Mouse (Mus musculus): ENCODE data around the gene Thbs3. TPM values are rescaled to one million over a fixed set of nuclear protein-coding genes. Genes with fewer than 3 reads are reported as not detected.

Thbs3 gene
- polyA plus RNA-seq, 1 experiment from 2014 or later, result 24.4 TPM

DNA sequence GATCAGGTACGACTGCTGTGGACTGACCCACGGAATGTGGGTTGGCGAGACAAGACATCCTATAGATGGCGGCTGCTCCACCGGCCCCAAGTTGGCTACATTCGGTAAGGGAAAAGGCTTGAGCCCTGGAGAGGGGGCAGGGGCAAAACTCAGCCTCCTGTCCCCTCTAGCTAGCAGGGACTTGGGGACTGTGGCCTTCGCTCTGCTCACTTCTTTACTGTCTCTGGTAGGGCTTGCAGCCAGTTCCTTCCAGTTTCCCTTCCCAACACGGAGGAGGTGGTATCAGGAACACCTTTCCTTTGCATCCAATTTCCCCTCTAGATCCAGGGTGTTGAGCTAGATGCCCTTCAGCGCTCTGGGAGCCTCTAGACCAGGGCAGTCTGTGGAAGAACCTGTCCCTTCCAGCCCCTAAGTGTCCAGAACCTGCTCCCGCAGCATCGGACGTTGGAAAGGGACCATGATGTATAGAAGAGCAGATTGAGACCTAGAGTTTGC is 10.4 kb downstream of the Thbs3 start:
- H3K36me3 ChIP-seq (replicated peaks; ENCODE audit: control insufficient read depth, insufficient read depth, low read depth, low read length), result no peaks in the 10 kb centered on the region; the same call in 1 of the 2 replicates
- peak overlapping the region; percentile 20; the same call in 1 of the 2 replicates for H3K27ac ChIP-seq (replicated peaks; ENCODE audit: low read depth, low read length)
- H3K4me1 ChIP-seq (ENCODE audit: control insufficient read depth, insufficient read depth, low read length), result peaks cover 6% of the 10 kb centered on the region
- peak overlapping the region; percentile 54 for H3K9ac ChIP-seq (replicated peaks; ENCODE audit: low read length)
- H3K9me3 ChIP-seq (replicated peaks; ENCODE audit: control insufficient read depth, low read length), result no peaks in the 10 kb centered on the region
- WGBS, result 45% methylated on average over 12 of the region's 12 CpGs
- no peak for DNase-seq (ENCODE audit: low spot score)
- H3K27me3 ChIP-seq (ENCODE audit: control insufficient read depth, insufficient read depth, low read length), result peaks cover under 1% of the 10 kb centered on the region; the same call in 1 of the 2 replicates
- peak overlapping the region; percentile 52 for H3K4me3 ChIP-seq (ENCODE audit: low read depth, low read length)
- no peak for ATAC-seq (replicated peaks; ENCODE audit: insufficient number of reproducible peaks, low FRiP score, low TSS enrichment, low read depth)
- peak overlapping the region; percentile 39 for H3K4me2 ChIP-seq (ENCODE audit: low read depth, low read length)

DNA sequence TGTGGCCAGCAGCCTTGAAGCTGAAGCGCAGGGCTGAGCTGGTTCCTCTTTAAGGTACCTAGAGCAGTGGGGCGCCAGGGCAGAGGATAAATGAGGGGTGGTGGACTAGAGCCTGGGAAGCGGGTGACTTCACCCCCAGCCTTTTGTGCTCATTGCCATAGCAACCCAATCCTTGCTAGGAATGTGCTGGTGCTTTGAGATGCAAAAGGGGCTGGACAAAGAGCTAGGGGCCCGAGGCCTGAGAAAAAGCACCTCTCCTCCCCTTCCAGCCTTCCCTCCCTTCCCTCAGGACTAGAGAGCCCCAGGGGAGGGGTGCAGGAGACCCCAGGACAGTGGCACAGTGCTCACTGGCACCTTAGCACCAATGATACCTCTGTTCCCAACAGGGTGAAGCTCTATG is 10.9 kb downstream of the Thbs3 start:
- Histone ChIP-seq H3K4me1 (ENCODE audit: control insufficient read depth, insufficient read depth, low read length) (peaks cover 6% of the 10 kb centered on the region), H3K9me3 (replicated peaks; ENCODE audit: control insufficient read depth, low read length) (no peaks in the 10 kb centered on the region), H3K4me3 (ENCODE audit: low read depth, low read length) (peak overlapping the region; percentile 52), H3K27me3 (ENCODE audit: control insufficient read depth, insufficient read depth, low read length) (peaks cover 2% of the 10 kb centered on the region; the same call in 1 of the 2 replicates), H3K36me3 (replicated peaks; ENCODE audit: control insufficient read depth, insufficient read depth, low read depth, low read length) (no peaks in the 10 kb centered on the region; the same call in 1 of the 2 replicates), H3K9ac (replicated peaks; ENCODE audit: low read length) (peak overlapping the region; percentile 72), H3K27ac (replicated peaks; ENCODE audit: low read depth, low read length) (0 out of 2 replicates have a peak overlapping the region, but pooled peaks have one; percentile 3), H3K4me2 (ENCODE audit: low read depth, low read length) (peak overlapping the region; percentile 39)
- peak; percentile 53 for ATAC-seq (replicated peaks; ENCODE audit: insufficient number of reproducible peaks, low FRiP score, low TSS enrichment, low read depth)
- DNase-seq (ENCODE audit: low spot score), result peak; percentile 71
- 38% methylated on average over 4 of the region's 4 CpGs for WGBS

DNA sequence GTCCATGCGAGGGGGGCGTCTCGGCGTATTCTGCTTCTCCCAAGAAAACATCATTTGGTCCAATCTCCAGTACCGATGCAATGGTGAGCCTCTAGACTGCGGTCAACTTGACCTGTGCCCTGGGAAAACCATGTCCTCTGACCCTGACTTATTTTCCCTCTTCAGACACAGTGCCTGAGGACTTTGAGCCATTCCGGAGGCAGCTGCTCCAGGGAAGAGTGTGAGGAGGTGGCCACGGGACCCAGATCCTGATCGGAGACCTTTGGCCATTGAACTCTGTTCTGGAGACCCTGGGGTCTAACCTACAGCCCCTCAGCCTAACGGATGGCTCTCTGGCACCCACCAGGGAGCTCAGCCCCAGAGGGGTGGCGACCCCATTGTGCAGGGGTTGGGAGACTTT is 11.4 kb downstream of the Thbs3 start:
- peak overlapping the region; percentile 3; the same call in 1 of the 2 replicates for H3K27ac ChIP-seq (replicated peaks; ENCODE audit: low read depth, low read length)
- 15% methylated on average over 11 of the region's 11 CpGs for WGBS
- no peaks in the 10 kb centered on the region; the same call in 1 of the 2 replicates for H3K36me3 ChIP-seq (replicated peaks; ENCODE audit: control insufficient read depth, insufficient read depth, low read depth, low read length)
- peak overlapping the region; percentile 52 for H3K4me3 ChIP-seq (ENCODE audit: low read depth, low read length)
- H3K27me3 ChIP-seq (ENCODE audit: control insufficient read depth, insufficient read depth, low read length), result peaks cover 2% of the 10 kb centered on the region; the same call in 1 of the 2 replicates
- H3K4me2 ChIP-seq (ENCODE audit: low read depth, low read length), result peak overlapping the region; percentile 90
- peak overlapping the region; percentile 72 for H3K9ac ChIP-seq (replicated peaks; ENCODE audit: low read length)
- DNase-seq (ENCODE audit: low spot score) (no peak), ATAC-seq (replicated peaks; ENCODE audit: insufficient number of reproducible peaks, low FRiP score, low TSS enrichment, low read depth) (no peak)
- peaks cover 6% of the 10 kb centered on the region for H3K4me1 ChIP-seq (ENCODE audit: control insufficient read depth, insufficient read depth, low read length)
- H3K9me3 ChIP-seq (replicated peaks; ENCODE audit: control insufficient read depth, low read length), result no peaks in the 10 kb centered on the region

DNA sequence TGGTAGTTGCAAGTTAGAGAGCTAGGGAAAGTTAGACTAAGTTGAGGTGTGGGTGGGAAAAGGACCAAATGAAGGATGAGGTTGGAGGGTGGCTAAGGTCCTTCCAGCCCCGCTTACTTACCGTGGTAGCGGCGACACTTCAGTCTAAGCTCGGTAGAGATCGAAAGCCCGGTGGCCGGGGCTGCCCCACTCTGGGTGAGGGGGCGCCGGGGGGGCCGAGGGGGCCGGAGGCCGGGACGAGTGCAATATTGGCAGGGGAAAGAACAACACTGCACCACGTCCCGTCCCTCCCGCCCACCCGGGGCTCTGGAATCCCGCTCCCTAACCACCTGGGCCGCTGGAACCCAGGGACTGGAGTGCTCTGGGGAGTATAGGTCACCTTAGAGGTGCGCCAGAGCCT is 11.9 kb downstream of the Thbs3 start, which contains the start of gene Mtx1:
Gene Mtx1, minus strand, starts transcription at position 189 of the 400 bp plus-strand sequence.
- Histone ChIP-seq H3K27me3 (ENCODE audit: control insufficient read depth, insufficient read depth, low read length) (peaks cover 2% of the 10 kb centered on the region; the same call in 1 of the 2 replicates), H3K27ac (replicated peaks; ENCODE audit: low read depth, low read length) (peak within 1 kb of the TSS; percentile 59), H3K4me3 (ENCODE audit: low read depth, low read length) (peak within 1 kb of the TSS; percentile 52), H3K4me1 (ENCODE audit: control insufficient read depth, insufficient read depth, low read length) (peaks cover 6% of the 10 kb centered on the region), H3K36me3 (replicated peaks; ENCODE audit: control insufficient read depth, insufficient read depth, low read depth, low read length) (no peaks in the 10 kb centered on the region; the same call in 1 of the 2 replicates), H3K4me2 (ENCODE audit: low read depth, low read length) (peak within 1 kb of the TSS; percentile 90), H3K9me3 (replicated peaks; ENCODE audit: control insufficient read depth, low read length) (no peaks in the 10 kb centered on the region), H3K9ac (replicated peaks; ENCODE audit: low read length) (peak within 1 kb of the TSS; percentile 72)
- DNase-seq (ENCODE audit: low spot score), result no peak
- 2% methylated on average over 21 of the region's 21 CpGs for WGBS
- ATAC-seq (replicated peaks; ENCODE audit: insufficient number of reproducible peaks, low FRiP score, low TSS enrichment, low read depth), result peak; percentile 8

DNA sequence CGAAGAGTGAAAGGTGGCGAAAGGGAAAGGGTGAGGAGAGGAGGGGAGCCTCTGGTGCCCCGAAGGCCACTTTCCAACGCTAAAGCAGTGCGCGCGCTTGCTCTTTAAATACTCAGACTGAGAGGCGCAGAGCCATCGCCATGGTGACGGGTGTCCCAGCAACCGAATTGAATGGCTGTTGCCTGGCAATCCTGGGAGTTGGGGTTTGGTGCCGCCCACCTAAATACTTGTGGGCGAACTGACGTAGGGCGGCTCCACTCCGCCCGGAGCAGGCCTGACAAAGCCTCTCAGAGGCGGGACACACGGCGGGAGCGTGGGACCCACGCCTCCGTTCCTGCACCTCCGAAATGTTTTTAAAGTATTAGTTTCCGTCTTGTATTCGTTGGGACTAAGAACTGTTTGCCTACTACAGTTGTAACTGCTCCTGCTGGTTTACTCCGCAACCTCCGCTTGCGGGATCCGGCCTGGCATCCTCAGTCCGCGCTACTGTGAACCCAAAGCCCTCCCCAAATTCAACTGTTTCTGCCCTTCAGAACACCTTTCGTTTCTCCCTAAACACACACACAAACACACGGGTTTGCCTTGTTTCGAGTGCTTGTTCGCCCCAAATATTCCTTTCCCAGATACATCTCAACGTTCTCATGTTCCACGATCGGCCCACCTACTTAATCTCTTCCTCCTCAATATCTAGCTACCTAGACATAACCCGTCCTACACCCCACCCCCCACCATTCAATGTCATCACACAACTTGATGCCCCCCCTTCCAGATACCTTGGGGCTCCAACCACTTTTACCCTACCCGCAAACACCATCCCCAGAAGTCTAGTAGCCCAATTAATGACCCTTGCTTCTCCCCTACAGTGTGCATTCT is 12.6 kb downstream of the Thbs3 start:
- peak overlapping the region; percentile 72 for H3K9ac ChIP-seq (replicated peaks; ENCODE audit: low read length)
- peaks cover 6% of the 10 kb centered on the region for H3K4me1 ChIP-seq (ENCODE audit: control insufficient read depth, insufficient read depth, low read length)
- 2% methylated on average over 41 of the region's 41 CpGs for WGBS
- H3K4me3 ChIP-seq (ENCODE audit: low read depth, low read length), result peak overlapping the region; percentile 52
- H3K36me3 ChIP-seq (replicated peaks; ENCODE audit: control insufficient read depth, insufficient read depth, low read depth, low read length), result no peaks in the 10 kb centered on the region; the same call in 1 of the 2 replicates
- peak; percentile 98 for DNase-seq (ENCODE audit: low spot score)
- H3K9me3 ChIP-seq (replicated peaks; ENCODE audit: control insufficient read depth, low read length), result no peaks in the 10 kb centered on the region
- H3K27me3 ChIP-seq (ENCODE audit: control insufficient read depth, insufficient read depth, low read length), result peaks cover 2% of the 10 kb centered on the region; the same call in 1 of the 2 replicates
- peak; percentile 69 for ATAC-seq (replicated peaks; ENCODE audit: insufficient number of reproducible peaks, low FRiP score, low TSS enrichment, low read depth)
- H3K27ac ChIP-seq (replicated peaks; ENCODE audit: low read depth, low read length), result peak overlapping the region; percentile 59
- H3K4me2 ChIP-seq (ENCODE audit: low read depth, low read length), result peak overlapping the region; percentile 90

DNA sequence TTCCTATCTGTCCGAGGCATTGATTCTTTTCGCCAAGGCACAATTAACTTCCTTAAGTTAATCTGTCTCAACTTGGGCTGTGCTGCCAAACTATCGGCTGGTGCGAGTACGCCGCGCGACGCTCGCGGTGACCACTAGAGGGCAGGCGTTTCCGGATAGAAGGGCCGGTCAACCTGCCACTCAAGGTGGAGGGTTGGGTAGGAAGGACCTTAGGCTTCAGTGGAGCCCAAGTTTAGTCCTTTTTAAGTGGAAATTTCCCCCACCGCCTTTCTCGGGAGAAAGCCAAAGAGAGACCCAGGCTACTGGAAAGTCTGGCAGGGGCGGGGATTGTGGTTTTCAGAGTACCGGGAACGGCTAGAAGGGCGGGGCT is 13.2 kb downstream of the Thbs3 start:
- Histone ChIP-seq H3K27ac (replicated peaks; ENCODE audit: low read depth, low read length) (no peak overlapping the region), H3K36me3 (replicated peaks; ENCODE audit: control insufficient read depth, insufficient read depth, low read depth, low read length) (no peaks in the 10 kb centered on the region), H3K4me1 (ENCODE audit: control insufficient read depth, insufficient read depth, low read length) (peaks cover 6% of the 10 kb centered on the region), H3K27me3 (ENCODE audit: control insufficient read depth, insufficient read depth, low read length) (peaks cover 2% of the 10 kb centered on the region; the same call in 1 of the 2 replicates), H3K9me3 (replicated peaks; ENCODE audit: control insufficient read depth, low read length) (no peaks in the 10 kb centered on the region), H3K4me2 (ENCODE audit: low read depth, low read length) (peak overlapping the region; percentile 90), H3K4me3 (ENCODE audit: low read depth, low read length) (peak overlapping the region; percentile 52), H3K9ac (replicated peaks; ENCODE audit: low read length) (peak overlapping the region; percentile 72)
- under 1% methylated on average over 19 of the region's 20 CpGs for WGBS
- ATAC-seq (replicated peaks; ENCODE audit: insufficient number of reproducible peaks, low FRiP score, low TSS enrichment, low read depth) (peak; percentile 12; the same call in 1 of the 2 replicates), DNase-seq (ENCODE audit: low spot score) (peak; percentile 92)

DNA sequence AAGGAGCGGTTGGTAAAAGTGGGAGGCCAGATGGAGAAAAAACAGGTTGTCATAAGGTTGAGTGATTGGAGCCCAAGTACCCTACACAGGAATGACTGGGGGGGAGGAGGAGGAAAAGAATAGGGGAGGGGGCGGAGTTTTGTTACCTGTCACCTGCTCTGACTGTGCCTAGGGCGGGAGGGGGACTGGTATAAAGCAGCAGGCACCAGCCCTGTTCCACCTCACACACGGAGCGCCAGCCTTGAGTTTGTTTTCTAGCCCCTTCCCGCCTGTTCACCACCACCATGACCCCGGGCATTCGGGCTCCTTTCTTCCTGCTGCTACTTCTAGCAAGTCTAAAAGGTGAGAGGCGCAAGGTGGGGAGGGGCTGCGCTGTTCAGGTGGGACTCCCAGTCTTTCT is 13.9 kb downstream of the Thbs3 start, which contains the start of gene Muc1:
Gene Muc1, plus strand, starts transcription at position 222 of the 400 bp plus-strand sequence.
- DNase-seq (ENCODE audit: low spot score), result no peak
- Histone ChIP-seq H3K4me2 (ENCODE audit: low read depth, low read length) (peak within 1 kb of the TSS; percentile 90), H3K36me3 (replicated peaks; ENCODE audit: control insufficient read depth, insufficient read depth, low read depth, low read length) (no peaks in the 10 kb centered on the region), H3K27me3 (ENCODE audit: control insufficient read depth, insufficient read depth, low read length) (peaks cover 2% of the 10 kb centered on the region; the same call in 1 of the 2 replicates), H3K4me3 (ENCODE audit: low read depth, low read length) (peak within 1 kb of the TSS; percentile 52), H3K4me1 (ENCODE audit: control insufficient read depth, insufficient read depth, low read length) (peaks cover 6% of the 10 kb centered on the region), H3K9me3 (replicated peaks; ENCODE audit: control insufficient read depth, low read length) (no peaks in the 10 kb centered on the region), H3K27ac (replicated peaks; ENCODE audit: low read depth, low read length) (peak within 1 kb of the TSS; percentile 59), H3K9ac (replicated peaks; ENCODE audit: low read length) (peak within 1 kb of the TSS; percentile 72)
- no peak for ATAC-seq (replicated peaks; ENCODE audit: insufficient number of reproducible peaks, low FRiP score, low TSS enrichment, low read depth)
- WGBS, result 22% methylated on average over 10 of the region's 10 CpGs

Data from embryonic facial prominence, embryonic 11.5 days (tissue).